Mouse (Mus musculus): ENCODE results near the gene Ece1.

The Ece1 gene

DNA sequence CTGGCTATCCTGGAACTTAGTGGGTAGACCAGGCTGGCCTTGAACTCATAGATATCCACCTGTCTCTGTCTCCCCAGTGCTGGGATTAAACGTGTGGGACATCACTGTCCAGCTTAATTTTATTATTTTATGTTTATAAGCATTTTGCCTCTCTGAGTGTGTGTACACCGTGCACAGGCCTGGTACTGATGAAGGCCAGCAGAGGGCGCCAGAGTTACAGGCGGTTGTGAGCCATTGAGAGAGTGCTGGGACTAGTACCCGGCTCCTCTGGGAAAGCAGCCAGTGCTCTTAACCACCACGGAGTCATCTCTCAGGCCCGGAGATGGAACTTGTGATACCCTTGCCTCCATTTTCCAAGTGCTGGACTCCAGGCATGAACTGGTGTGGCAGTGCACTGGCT is 4.9 kb upstream of the Ece1 start:
- no peak for DNase-seq (ENCODE audit: low spot score)

GRCm38 (mm10) chr4:137858371-137858770 is 3.7 kb upstream of the Ece1 start:
- DNase-seq (ENCODE audit: low spot score), result no peak

DNA sequence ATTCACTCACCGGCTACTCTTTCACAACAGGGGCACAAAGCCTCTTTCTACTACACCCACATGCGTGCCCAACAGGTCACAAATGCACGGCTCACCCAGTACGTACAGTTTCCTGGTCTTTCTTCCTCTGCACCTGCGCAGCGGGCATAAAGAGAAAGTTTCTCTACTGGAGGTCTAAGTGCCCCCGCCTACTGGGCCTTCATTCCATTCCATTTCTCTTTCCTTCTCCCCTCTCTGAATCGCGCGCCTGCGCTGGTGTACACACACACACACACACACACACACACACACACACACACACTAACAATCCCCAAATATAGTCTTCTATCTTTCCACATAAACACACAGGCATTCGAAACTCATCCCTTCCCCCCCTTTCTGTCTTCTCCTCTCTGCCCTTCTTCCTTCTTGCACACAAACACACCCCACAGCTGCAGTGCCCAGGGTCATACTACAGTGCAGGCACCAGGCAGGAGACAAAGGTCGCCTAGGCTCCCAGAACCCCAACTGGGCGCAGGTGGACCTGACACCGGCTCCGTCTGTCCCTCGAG is 501 bp upstream of the Ece1 start:
- DNase-seq (ENCODE audit: low spot score), result no peak

- DNase-seq (ENCODE audit: low spot score), result no peak
Measured at GRCm38 (mm10) chr4:137862516-137863240, 641 bp downstream of the Ece1 start.

DNA sequence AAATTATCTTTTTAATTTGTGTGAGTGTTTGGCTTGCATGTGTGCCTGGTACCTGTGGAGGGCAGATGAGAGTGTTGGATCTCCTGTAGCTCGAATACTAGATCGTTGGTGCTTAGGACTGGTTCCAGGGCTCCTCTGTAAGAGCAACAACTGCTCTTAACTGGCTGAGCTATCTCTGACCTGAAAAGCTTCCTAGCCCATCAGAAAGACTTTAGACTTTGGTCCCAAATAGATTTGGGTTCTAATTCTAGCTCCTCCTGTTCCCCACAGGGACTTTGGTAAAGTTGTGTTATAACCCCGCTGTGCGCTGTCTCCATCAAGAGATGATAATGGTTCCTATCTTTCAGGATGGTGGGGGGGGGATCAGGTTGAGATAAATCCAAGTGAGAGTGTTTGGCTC is 2.0 kb downstream of the Ece1 start:
- no peak for DNase-seq (ENCODE audit: low spot score)

DNA sequence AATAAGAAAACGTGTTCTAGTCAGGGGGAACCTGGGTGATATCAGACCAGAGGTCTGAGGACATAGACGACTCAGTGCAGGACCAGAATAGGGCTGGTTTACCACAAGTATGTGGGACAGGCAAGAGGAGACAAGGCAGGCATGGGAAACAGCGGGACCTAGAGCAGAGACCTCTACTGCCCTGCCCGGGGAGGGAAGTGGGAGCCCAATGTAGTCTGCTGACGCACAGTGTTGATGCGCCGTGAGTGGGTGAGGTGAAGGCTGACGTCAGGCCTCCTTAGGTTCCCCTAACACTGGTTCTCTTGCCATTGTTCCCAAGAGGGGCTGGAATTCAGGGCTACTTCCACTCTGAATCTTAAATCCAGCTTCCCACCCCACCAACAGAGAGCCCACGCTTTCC is 2.7 kb downstream of the Ece1 start:
- no peak for DNase-seq (ENCODE audit: low spot score)

DNA sequence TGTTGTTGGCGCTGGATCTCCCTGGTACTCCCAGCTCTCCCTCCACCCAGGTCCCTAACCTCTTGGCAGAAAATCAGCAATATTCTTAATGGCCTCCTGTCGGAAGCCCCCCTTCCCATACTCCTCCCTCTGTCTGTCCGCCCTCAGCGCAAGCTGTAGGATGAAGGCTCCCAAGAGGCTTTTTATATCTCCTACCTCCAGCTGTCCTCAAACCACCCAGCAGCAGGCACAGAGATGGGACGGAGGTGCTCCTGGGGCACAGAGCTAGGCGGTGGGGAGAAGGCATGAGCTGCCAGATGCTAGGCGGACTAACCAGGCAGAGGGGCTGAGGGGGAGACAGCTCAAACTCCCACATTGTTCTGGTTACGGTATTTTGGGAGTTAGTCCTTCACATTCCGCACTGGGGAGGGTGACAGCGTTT is 3.2 kb downstream of the Ece1 start:
- DNase-seq (ENCODE audit: low spot score), result no peak

DNA sequence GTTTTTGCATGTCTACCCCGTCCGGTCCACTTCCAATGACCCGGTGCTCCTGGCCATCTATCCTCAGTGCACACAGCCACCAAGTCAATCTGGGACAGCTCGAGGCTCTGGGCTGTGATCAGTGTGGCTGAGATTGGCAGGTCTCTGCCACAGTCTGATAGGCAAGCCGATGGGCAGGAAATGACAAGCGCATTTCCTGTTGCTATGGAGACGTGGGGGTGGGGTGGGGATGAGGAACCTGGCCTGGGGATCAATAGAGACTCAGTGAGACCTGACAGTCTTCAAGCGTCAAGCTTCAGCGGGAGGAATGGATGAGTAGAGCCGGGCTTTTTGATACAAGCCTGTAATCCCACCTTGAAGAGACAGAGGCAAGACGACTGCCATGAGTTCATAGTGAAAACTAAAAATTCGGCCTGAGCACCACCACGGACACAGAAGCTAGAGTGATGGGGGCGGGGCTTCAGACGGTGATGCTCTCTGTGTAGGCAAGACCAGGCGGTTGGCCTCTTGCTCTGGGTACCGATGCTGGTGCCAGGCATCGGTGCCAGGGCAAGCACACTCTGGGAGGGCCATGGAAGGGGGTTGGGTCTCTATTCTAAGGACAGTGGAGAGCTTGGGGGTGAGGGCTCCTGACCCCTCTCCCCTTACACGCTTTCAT is 4.3 kb downstream of the Ece1 start:
- no peak for DNase-seq (ENCODE audit: low spot score)

GRCm38 (mm10) chr4:137867225-137867624 is 5.2 kb downstream of the Ece1 start:
- no peak for DNase-seq (ENCODE audit: low spot score)

DNA sequence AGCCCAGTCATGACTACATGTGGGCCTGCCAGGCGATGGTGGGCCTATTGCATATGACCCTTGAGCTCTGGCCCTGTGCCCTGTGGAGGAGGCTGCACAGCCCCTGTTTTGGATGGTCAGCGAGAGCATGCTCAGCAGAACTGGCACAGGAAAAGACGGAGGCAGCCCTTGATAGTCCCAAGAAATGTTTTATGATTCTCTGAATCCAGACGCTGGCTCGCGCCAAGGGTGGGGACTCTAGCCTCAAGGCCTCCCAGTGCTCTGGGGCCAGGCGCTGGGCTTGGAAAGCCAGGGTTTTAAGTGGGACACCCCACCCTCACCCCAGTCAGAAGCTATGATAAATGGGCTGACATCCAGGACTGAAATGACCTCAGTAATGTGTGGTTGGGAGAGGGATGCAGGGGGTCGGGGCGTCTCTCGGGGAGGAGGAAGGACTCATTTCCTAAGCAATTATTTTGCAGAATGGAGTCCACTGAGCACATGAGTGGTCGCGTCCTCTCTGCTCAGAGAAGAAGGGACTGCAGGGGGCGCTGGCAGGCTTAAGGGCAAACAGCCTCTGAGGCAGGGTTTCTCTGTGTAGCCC is 5.7 kb downstream of the Ece1 start:
- DNase-seq (ENCODE audit: low spot score), result no peak

DNA sequence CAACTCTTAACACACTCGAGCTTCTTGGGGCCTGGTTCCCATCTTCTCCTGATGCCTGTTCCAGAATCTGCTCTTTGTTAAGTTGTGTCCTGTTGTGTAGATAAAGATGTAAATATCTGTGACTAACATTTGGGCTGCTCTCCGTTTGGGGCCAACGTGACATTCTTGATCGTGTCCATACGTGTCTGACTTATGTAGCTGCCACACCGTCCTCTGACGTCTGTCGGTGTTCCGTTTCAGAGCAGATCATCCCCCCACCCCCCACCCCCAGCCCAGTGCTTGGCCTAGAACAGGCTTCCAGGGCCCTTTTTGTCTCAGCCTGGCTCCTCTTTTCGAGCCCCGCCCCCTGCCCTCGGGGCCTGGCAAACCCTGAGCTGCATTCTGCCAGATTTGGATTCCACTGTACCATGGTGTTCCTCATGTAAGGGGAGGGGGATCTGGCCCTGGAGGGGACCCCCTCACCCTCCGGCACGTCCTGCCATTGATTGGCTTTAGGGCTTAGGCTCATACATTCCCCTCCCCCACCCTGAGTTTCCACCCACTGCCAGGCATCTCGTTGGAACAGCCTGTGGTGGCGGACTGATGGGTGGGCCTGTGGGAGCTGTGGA is 7.7 kb downstream of the Ece1 start:
- DNase-seq (ENCODE audit: low spot score), result no peak

DNA sequence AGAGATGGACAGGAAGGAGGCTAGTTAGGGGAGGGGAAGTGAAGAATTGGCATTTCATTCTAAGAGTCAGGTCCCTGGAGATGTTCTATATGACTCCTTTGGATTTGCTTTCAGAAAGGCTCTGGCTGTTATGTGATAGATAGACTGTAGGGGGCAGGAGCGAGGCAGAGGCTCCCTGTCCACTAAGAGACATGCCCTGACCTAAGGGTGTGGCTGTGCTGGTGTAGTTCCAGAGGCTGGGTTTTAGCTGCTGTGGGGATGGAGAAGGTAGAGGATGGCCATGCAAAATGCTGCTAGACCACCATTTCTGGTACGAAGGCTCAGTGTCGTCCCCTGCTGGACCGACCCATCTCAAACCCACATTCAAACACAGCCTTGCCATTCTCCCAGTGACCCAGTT is 8.9 kb downstream of the Ece1 start:
- DNase-seq (ENCODE audit: low spot score), result no peak

GRCm38 (mm10) chr4:137871431-137871830 is 9.4 kb downstream of the Ece1 start:
- DNase-seq (ENCODE audit: low spot score), result no peak

DNA sequence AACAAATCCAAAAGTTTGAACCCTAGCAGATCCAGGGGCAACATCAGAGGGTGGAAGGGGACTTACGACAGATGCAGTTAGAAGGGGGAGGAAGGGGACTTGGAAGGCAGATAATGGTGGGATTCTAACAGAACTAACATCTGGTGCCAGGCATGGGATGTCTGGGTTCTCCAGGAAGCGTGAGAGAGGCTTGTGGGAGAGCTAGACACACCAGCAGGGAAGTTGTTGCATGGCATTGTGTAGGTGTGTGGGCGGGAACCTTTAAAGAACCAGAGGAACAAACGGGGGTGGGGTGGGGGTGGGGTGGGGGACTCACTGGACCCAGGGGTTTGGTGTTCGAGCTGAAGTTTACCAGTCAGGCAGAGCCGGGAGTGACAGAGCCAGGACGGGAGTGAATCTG is 12.3 kb downstream of the Ece1 start:
- DNase-seq (ENCODE audit: low spot score), result no peak

DNA sequence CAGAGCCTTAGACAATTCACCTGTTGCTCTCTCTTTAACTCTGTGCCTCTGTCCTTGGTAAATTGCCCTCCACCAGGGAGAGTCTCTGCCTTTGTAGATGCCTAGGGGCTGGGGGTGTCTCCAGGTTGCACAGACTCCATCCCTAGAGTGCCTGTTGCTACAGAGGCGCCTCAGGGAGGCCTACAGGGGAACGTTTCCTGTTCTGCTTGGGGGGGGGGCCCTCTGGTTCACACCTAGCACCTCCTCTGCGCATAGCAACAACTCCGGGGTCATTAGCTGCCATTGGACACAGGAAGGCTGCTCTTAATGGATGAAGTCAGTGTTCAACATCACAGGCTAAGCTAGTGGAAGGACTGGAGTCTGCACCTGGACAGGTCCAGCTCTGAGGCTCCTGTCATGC is 12.8 kb downstream of the Ece1 start:
- DNase-seq (ENCODE audit: low spot score), result no peak

- DNase-seq (ENCODE audit: low spot score), result no peak
Measured at GRCm38 (mm10) chr4:137875466-137876092, 13.5 kb downstream of the Ece1 start.

- no peak for DNase-seq (ENCODE audit: low spot score)
Measured at GRCm38 (mm10) chr4:137876834-137877233, 14.8 kb downstream of the Ece1 start.

- no peak for DNase-seq (ENCODE audit: low spot score)
Measured at GRCm38 (mm10) chr4:137877432-137877881, 15.4 kb downstream of the Ece1 start.

- DNase-seq (ENCODE audit: low spot score), result no peak
Measured at GRCm38 (mm10) chr4:137879383-137880156, 17.5 kb downstream of the Ece1 start.

DNA sequence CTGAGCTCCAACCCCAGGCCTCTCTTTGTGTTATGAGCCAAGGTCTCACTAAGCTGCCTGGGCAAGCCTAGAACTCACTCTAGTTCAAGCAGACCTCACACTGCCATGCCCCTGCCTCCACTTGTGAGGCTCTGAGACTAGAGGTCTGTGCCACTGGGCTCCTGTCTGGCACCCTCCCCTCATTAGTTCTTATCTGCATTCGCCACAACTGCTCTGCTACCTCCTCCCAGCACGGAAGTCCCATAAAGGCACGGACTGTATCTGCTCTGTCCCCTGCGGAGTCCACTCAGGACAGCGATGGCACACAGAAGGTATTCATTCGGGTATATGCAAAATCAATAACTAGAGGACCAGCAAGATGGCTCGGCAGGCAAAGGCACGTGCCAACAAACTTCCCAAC is 19.4 kb downstream of the Ece1 start:
- no peak for DNase-seq (ENCODE audit: low spot score)

- no peak for DNase-seq (ENCODE audit: low spot score)
Measured at GRCm38 (mm10) chr4:137882663-137883062, 20.6 kb downstream of the Ece1 start.
